Mouse (Mus musculus): ENCODE data around the gene Acot7.

DNA sequence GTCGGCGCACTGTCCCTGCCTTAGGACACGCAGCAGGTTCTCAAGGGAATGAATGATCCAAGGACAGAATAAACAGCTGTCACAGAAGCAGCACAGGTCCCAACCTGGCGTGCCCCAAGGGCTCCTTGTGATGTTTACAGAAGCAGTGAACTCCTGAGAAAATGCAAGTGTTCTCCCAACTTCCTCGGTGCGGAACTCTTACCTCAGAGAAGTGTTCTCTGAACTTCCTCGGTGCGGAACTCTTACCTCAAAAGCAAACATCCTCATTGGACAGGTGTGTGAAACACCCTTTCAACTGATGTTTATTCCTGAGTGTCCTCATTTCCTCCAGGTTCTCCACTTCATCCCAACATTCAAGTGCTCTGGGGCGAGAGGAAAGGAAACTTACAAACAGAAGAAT, 4.0 kb upstream of the Acot7 start:
- no peak for TF ChIP-seq GATA1 (IDR thresholded peaks at IDR 0.05; ENCODE audit: low read length)
- no peak for TF ChIP-seq TAL1 (IDR thresholded peaks at IDR 0.05; ENCODE audit: low read length)
